Mouse (Mus musculus) adrenal gland, adult 18-20 months (tissue): ENCODE data around the gene Det1. TPM values are rescaled to one million over a fixed set of nuclear protein-coding genes. Genes with fewer than 3 reads are reported as not detected.

Source experiments
- DNase-seq, 2 experiments: peaks; one replicate each; pipeline ENCODE4 v3.0.0; 2021 to 2022; ENCODE audit warnings: low spot score in 2 of 2
- long read RNA-seq, 2 experiments: library from polyadenylated mRNA; stranded (forward); transcript quantifications; one replicate each; pipeline ENCODE4 v2.0.0; 2021
- total RNA-seq, 2 experiments: library from RNA; stranded (reverse); gene quantifications; 1 replicate in 1 of 2; 2 replicates in 1 of 2; pipeline ENCODE4 v1.2.3; 2021

The Det1 gene
- 10 to 100 TPM; 10.5 to 11.8 TPM for total RNA-seq
- long read RNA-seq, experiment 1, transcript Det1-201 (5 exons, 2,269 nt), result major isoform, 10 of 20 reads
- long read RNA-seq, experiment 1, partial matches to known transcripts, result 2 of 20 reads
- long read RNA-seq, experiment 1, other reads (novel, unspliced or antisense), result 8 of 20 reads
- long read RNA-seq, experiment 2, transcript Det1-201 (5 exons, 2,269 nt), result major isoform, 32 of 50 reads
- long read RNA-seq, experiment 2, partial matches to known transcripts, result 5 of 50 reads
- long read RNA-seq, experiment 2, other reads (novel, unspliced or antisense), result 13 of 50 reads

- DNase-seq, result peak; percentile 89 to 91
These were observed at the start of gene Det1 for GRCm38 (mm10) chr7:78846737-78847434. Det1 (minus strand) TSS chr7:78847263.

- peak; percentile 95 to 96 for DNase-seq
These were observed 48.7 kb upstream of the Det1 start, which contains the start of gene Aen for GRCm38 (mm10) chr7:78895653-78896333. Aen (plus strand) TSS chr7:78895854.

- no peak for DNase-seq
These were observed 48.1 kb upstream of the Det1 start for GRCm38 (mm10) chr7:78895021-78895652.

GRCm38 (mm10) chr7:78893917-78894316 lies 46.9 kb upstream of the Det1 start:
- no peak for DNase-seq

GRCm38 (mm10) chr7:78890641-78891040 lies 43.6 kb upstream of the Det1 start:
- DNase-seq, result peak; percentile 92 to 93

- no peak for DNase-seq
These were observed 40.4 kb upstream of the Det1 start for GRCm38 (mm10) chr7:78887431-78887842.

- no peak for DNase-seq
These were observed 39.4 kb upstream of the Det1 start for GRCm38 (mm10) chr7:78886496-78886895.

- DNase-seq, result no peak
These were observed 38.3 kb upstream of the Det1 start for GRCm38 (mm10) chr7:78885404-78885803.

GRCm38 (mm10) chr7:78884139-78884538 lies 37.1 kb upstream of the Det1 start:
- no peak for DNase-seq

- DNase-seq, result no peak
These were observed 36.6 kb upstream of the Det1 start for GRCm38 (mm10) chr7:78883726-78884060.

GRCm38 (mm10) chr7:78883016-78883725 lies 36.1 kb upstream of the Det1 start:
- DNase-seq, result no peak

- DNase-seq, result no peak
These were observed 35.4 kb upstream of the Det1 start for GRCm38 (mm10) chr7:78882469-78882837.

GRCm38 (mm10) chr7:78881607-78882468 lies 34.8 kb upstream of the Det1 start:
- no peak for DNase-seq

- DNase-seq, result no peak
These were observed 25.8 kb upstream of the Det1 start for GRCm38 (mm10) chr7:78872831-78873230.

GRCm38 (mm10) chr7:78872366-78872765 lies 25.3 kb upstream of the Det1 start:
- DNase-seq, result no peak

GRCm38 (mm10) chr7:78868731-78869130 lies 21.7 kb upstream of the Det1 start:
- DNase-seq, result no peak

- no peak for DNase-seq
These were observed 18.3 kb upstream of the Det1 start for GRCm38 (mm10) chr7:78865212-78865949.

- DNase-seq, result no peak
These were observed 17.4 kb upstream of the Det1 start for GRCm38 (mm10) chr7:78864446-78864802.

GRCm38 (mm10) chr7:78863796-78864445 lies 16.9 kb upstream of the Det1 start:
- no peak for DNase-seq
